Mouse (Mus musculus) spleen, adult 2 months (tissue): Measurements from ENCODE around the gene Hlcs. TPM values are rescaled to one million over a fixed set of nuclear protein-coding genes. Genes with fewer than 3 reads are reported as not detected.

ENCODE experiments used
- DNase-seq, 2 experiments: peaks; one replicate each; pipeline versions ENCODE4 v3.0.0 to v3.0.0-alpha.2; 2012 to 2021; ENCODE audit warnings: low spot score in 2 of 2, low read depth in 1 of 2
- H3K27ac ChIP-seq: fragments of 200-500 bp; 2 replicates; pipeline ENCODE4 v1.5.1; 2012; ENCODE audit warnings: low read length, inconsistent platforms; ENCODE audit not compliant: insufficient read depth
- H3K27me3 ChIP-seq: fragments of 200-500 bp; 2 replicates; pipeline ENCODE4 v1.6.1; 2012; ENCODE audit warnings: mild to moderate bottlenecking, moderate library complexity, low read length, inconsistent platforms; ENCODE audit not compliant: control insufficient read depth, insufficient read depth
- H3K36me3 ChIP-seq: fragments of 200-500 bp; 2 replicates; pipeline ENCODE4 v1.6.1; 2012; ENCODE audit warnings: mild to moderate bottlenecking, low read length, inconsistent platforms; ENCODE audit not compliant: control insufficient read depth, insufficient read depth
- H3K4me1 ChIP-seq: fragments of 200-500 bp; 2 replicates; pipeline ENCODE4 v1.6.1; 2011; ENCODE audit warnings: inconsistent platforms; ENCODE audit not compliant: control insufficient read depth, insufficient read depth, insufficient read length
- H3K4me3 ChIP-seq: fragments of 200-500 bp; 2 replicates; pipeline ENCODE4 v1.5.1; 2011; ENCODE audit warnings: mild to moderate bottlenecking, inconsistent platforms; ENCODE audit not compliant: insufficient read depth, insufficient read length; ENCODE audit errors: extremely low read depth
- CTCF ChIP-seq: fragments of 200-500 bp; IDR thresholded peaks from 2 replicates; pipeline ENCODE4 v1.5.1; 2011; ENCODE audit warnings: mild to moderate bottlenecking, inconsistent platforms; ENCODE audit not compliant: insufficient read depth, insufficient read length, insufficient replicate concordance; ENCODE audit errors: extremely low read depth
- POLR2A ChIP-seq: fragments of 200-500 bp; IDR thresholded peaks from 2 replicates; pipeline ENCODE4 v1.6.1; 2011; ENCODE audit warnings: low read depth, low read length, inconsistent platforms
- WGBS: fragments of 180-500 bp; shearing (Covaris S2); methylation state at CpG from one replicate; pipeline ENCODE4 v1.1.7; 2018; 5-methylcytosine and 5-hydroxymethylcytosine counted together
- polyA plus RNA-seq: library from polyadenylated mRNA; depleted of rRNA; stranded (reverse); fragments of >200 nt; gene quantifications from 2 replicates; pipeline ENCODE4 v1.2.3, GENCODE M21; 2012

Gene Hlcs
- polyA plus RNA-seq, 1 experiment: 9.7 TPM

GRCm38 (mm10) chr16:94301696-94302095 lies 11.7 kb downstream of the Hlcs start:
- TF ChIP-seq POLR2A (no peak), CTCF (no peak)
- no peak overlapping the region for H3K27ac ChIP-seq
- WGBS: 86% methylated on average over 5 of the region's 5 CpGs

GRCm38 (mm10) chr16:94301194-94301593 lies 12.2 kb downstream of the Hlcs start:
- H3K36me3 ChIP-seq: no peaks in the 10 kb centered on the region
- DNase-seq: no peak
- H3K4me3 ChIP-seq: no peak overlapping the region
- H3K27ac ChIP-seq: no peak overlapping the region
- TF ChIP-seq POLR2A: no peak
- TF ChIP-seq CTCF: no peak
- no peaks in the 10 kb centered on the region for H3K4me1 ChIP-seq
- H3K27me3 ChIP-seq: 0 out of 2 replicates have a peak, but pooled peaks cover 2% of the 10 kb centered on the region
- 90% methylated on average over 4 of the region's 4 CpGs for WGBS

More at GRCm38 (mm10) chr16:94301696-94302095, 11.7 kb downstream of the Hlcs start:
- Histone ChIP-seq H3K36me3 (no peaks in the 10 kb centered on the region), H3K4me1 (no peaks in the 10 kb centered on the region), H3K27me3 (0 out of 2 replicates have a peak, but pooled peaks cover 2% of the 10 kb centered on the region), H3K4me3 (no peak overlapping the region)
- no peak for DNase-seq

GRCm38 (mm10) chr16:94299210-94299609 lies 14.2 kb downstream of the Hlcs start:
- TF ChIP-seq CTCF: no peak
- no peak for TF ChIP-seq POLR2A
- Histone ChIP-seq H3K36me3 (no peaks in the 10 kb centered on the region), H3K27ac (no peak overlapping the region), H3K4me1 (no peaks in the 10 kb centered on the region), H3K4me3 (no peak overlapping the region), H3K27me3 (0 out of 2 replicates have a peak, but pooled peaks cover 2% of the 10 kb centered on the region)
- no peak for DNase-seq
- 61% methylated on average over 4 of the region's 4 CpGs for WGBS

- no peaks in the 10 kb centered on the region for H3K36me3 ChIP-seq
- H3K27me3 ChIP-seq: 0 out of 2 replicates have a peak, but pooled peaks cover 2% of the 10 kb centered on the region
- no peak for DNase-seq
- TF ChIP-seq CTCF (no peak), POLR2A (no peak)
- no peaks in the 10 kb centered on the region for H3K4me1 ChIP-seq
- no peak overlapping the region for H3K4me3 ChIP-seq
- H3K27ac ChIP-seq: no peak overlapping the region
- WGBS: 88% methylated on average over 5 of the region's 5 CpGs
Observed at GRCm38 (mm10) chr16:94298081-94298480, 15.3 kb downstream of the Hlcs start.

- H3K4me3 ChIP-seq: no peak overlapping the region
- no peak for TF ChIP-seq POLR2A
- no peak for TF ChIP-seq CTCF
Observed at GRCm38 (mm10) chr16:94291141-94291540, 22.2 kb downstream of the Hlcs start.

GRCm38 (mm10) chr16:94290073-94290999 lies 23.0 kb downstream of the Hlcs start:
- Histone ChIP-seq H3K36me3 (no peaks in the 10 kb centered on the region), H3K27ac (peak overlapping the region; percentile 23; the same call in 1 of the 2 replicates), H3K4me3 (peak overlapping the region; percentile 87), H3K27me3 (no peaks in the 10 kb centered on the region), H3K4me1 (peaks cover 6% of the 10 kb centered on the region; the same call in 1 of the 2 replicates)
- peak; percentile 44 to 82 for DNase-seq
- TF ChIP-seq POLR2A: peak; percentile 33; the same call in 1 of the 2 replicates
- TF ChIP-seq CTCF: no peak
- 5% methylated on average over 52 of the region's 52 CpGs for WGBS

More at GRCm38 (mm10) chr16:94291141-94291540, 22.2 kb downstream of the Hlcs start:
- Histone ChIP-seq H3K36me3 (no peaks in the 10 kb centered on the region), H3K27ac (no peak overlapping the region), H3K4me1 (peaks cover 6% of the 10 kb centered on the region; the same call in 1 of the 2 replicates), H3K27me3 (no peaks in the 10 kb centered on the region)
- WGBS: 84% methylated on average over 4 of the region's 4 CpGs
- DNase-seq: no peak
